Mouse (Mus musculus): ENCODE results near the gene Rft1. TPM values are rescaled to one million over a fixed set of nuclear protein-coding genes. Genes with fewer than 3 reads are reported as not detected.

Rft1 gene
- total RNA-seq (2014; rRNA removed) (12.3 and 12.6 TPM in 2 replicates), polyA plus RNA-seq (2015; fragmentation: Nextera tagmentation; extraction: Ambion mirVana) (9.6 TPM in 2 replicates)

- peak within 1 kb of the TSS; percentile 97 for H3K9ac ChIP-seq (replicated peaks; ENCODE audit: low read length, poor library complexity, severe bottlenecking)
- WGBS = 2% methylated on average over 38 of the region's 38 CpGs
Measured at GRCm38 (mm10) chr14:30653943-30654659, at the start of gene Rft1. TSS of gene Rft1 (plus strand) at chr14:30654360.

DNA sequence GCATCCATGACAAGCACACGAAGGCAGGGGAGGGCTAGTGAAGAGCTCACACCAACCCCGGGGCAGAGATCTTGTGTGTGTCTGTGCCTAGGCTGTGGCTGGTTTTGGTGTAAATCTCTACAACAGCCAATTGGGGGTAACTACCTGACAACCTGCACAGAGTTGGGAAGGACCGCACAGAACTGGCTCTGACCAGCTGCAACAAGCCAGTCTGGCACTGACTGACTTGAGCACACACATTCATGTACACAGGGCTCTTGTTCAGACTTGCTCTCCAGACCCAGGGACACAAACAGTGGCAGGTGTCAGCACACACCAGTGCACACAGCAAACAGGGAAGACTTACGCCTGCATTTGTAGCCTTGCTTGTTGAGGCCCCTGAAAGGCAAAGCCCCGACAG is 47.3 kb upstream of the Rft1 start:
- DNase-seq (ENCODE audit: low spot score) = no peak
- no peaks in the 10 kb centered on the region for H3K9me3 ChIP-seq (ENCODE audit: low read length)
- no peak for ATAC-seq (ENCODE audit: low FRiP score)
- H3K27me3 ChIP-seq (ENCODE audit: insufficient read depth, low read length) = no peaks in the 10 kb centered on the region
- no peak overlapping the region for H3K4me3 ChIP-seq (ENCODE audit: low read depth, low read length)
- no peak overlapping the region for H3K4me2 ChIP-seq (ENCODE audit: low read depth, low read length, poor library complexity, severe bottlenecking)
- H3K27ac ChIP-seq (ENCODE audit: low read depth, low read length) = no peak overlapping the region
- TF ChIP-seq CTCF (IDR thresholded peaks at IDR 0.05) = no peak
- H3K4me1 ChIP-seq (ENCODE audit: insufficient read depth, low read length) = no peaks in the 10 kb centered on the region
- no peaks in the 10 kb centered on the region for H3K36me3 ChIP-seq (ENCODE audit: insufficient read depth, low read length)
- 93% methylated on average over 5 of the region's 5 CpGs for WGBS
- H3K9ac ChIP-seq (replicated peaks; ENCODE audit: low read length, poor library complexity, severe bottlenecking) = no peak overlapping the region

More at GRCm38 (mm10) chr14:30653943-30654659, at the start of gene Rft1:
- Histone ChIP-seq H3K4me2 (ENCODE audit: low read depth, low read length, poor library complexity, severe bottlenecking) (peak within 1 kb of the TSS; percentile 63), H3K4me3 (ENCODE audit: low read depth, low read length) (peak within 1 kb of the TSS; percentile 79), H3K27ac (ENCODE audit: low read depth, low read length) (peak within 1 kb of the TSS; percentile 91), H3K27me3 (ENCODE audit: insufficient read depth, low read length) (no peaks in the 10 kb centered on the region), H3K9me3 (ENCODE audit: low read length) (no peaks in the 10 kb centered on the region), H3K36me3 (ENCODE audit: insufficient read depth, low read length) (no peaks in the 10 kb centered on the region), H3K4me1 (ENCODE audit: insufficient read depth, low read length) (no peaks in the 10 kb centered on the region)
- ATAC-seq (ENCODE audit: low FRiP score) (peak; percentile 91), DNase-seq (ENCODE audit: low spot score) (peak; percentile 96)
- peak; percentile 45 for TF ChIP-seq CTCF (IDR thresholded peaks at IDR 0.05)

DNA sequence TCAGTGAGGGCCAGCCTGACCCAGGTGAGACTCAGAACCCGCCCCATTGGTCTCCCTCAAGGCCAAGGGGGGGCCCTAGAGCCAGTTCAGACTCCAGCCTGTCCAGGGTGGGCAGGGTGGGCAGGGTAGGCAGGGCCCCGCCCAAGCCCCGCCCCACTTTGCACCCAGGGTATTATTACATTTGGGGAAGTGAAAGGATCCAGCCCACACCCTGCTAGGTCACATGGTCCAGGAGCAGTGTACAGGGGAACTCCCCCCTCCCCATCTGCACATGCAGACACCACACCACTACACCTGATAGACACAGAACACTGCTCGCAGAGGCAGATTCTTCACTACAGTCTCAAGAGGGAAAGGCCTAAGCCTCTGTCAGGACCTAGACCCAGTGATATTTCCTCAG is 46.5 kb upstream of the Rft1 start:
- no peaks in the 10 kb centered on the region for H3K9me3 ChIP-seq (ENCODE audit: low read length)
- H3K27ac ChIP-seq (ENCODE audit: low read depth, low read length) = no peak overlapping the region
- no peaks in the 10 kb centered on the region for H3K36me3 ChIP-seq (ENCODE audit: insufficient read depth, low read length)
- no peak overlapping the region for H3K4me2 ChIP-seq (ENCODE audit: low read depth, low read length, poor library complexity, severe bottlenecking)
- TF ChIP-seq CTCF (IDR thresholded peaks at IDR 0.05) = no peak
- H3K27me3 ChIP-seq (ENCODE audit: insufficient read depth, low read length) = no peaks in the 10 kb centered on the region
- WGBS = 79% methylated on average over 4 of the region's 4 CpGs
- H3K4me3 ChIP-seq (ENCODE audit: low read depth, low read length) = no peak overlapping the region
- H3K4me1 ChIP-seq (ENCODE audit: insufficient read depth, low read length) = no peaks in the 10 kb centered on the region
- ATAC-seq (ENCODE audit: low FRiP score) (peak; percentile 31; the same call in 1 of the 2 replicates), DNase-seq (ENCODE audit: low spot score) (no peak)
- H3K9ac ChIP-seq (replicated peaks; ENCODE audit: low read length, poor library complexity, severe bottlenecking) = no peak overlapping the region

DNA sequence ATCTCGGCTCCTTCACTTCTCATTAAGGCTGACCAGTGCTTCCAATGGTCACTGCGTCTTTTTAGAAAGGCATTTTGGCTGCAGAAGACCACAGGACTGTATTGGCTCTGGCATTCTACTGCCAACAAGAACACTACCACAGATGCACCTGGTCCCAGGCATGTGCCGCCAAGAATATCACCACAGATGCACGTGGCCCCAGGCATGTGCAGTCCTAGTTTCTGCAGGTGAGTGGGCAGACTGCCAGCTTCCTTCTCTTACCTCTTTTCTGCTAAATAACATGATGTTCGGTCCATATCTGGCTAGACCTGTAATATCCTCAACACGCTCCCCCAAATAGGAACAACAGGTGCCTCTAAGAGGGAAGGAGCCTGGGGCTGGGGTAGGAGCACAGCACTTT is 46.0 kb upstream of the Rft1 start:
- Histone ChIP-seq H3K9me3 (ENCODE audit: low read length) (no peaks in the 10 kb centered on the region), H3K36me3 (ENCODE audit: insufficient read depth, low read length) (no peaks in the 10 kb centered on the region), H3K27ac (ENCODE audit: low read depth, low read length) (no peak overlapping the region), H3K4me3 (ENCODE audit: low read depth, low read length) (no peak overlapping the region), H3K27me3 (ENCODE audit: insufficient read depth, low read length) (no peaks in the 10 kb centered on the region), H3K4me1 (ENCODE audit: insufficient read depth, low read length) (no peaks in the 10 kb centered on the region), H3K9ac (replicated peaks; ENCODE audit: low read length, poor library complexity, severe bottlenecking) (no peak overlapping the region), H3K4me2 (ENCODE audit: low read depth, low read length, poor library complexity, severe bottlenecking) (no peak overlapping the region)
- no peak for TF ChIP-seq CTCF (IDR thresholded peaks at IDR 0.05)
- WGBS = 90% methylated on average over 6 of the region's 6 CpGs
- no peak for DNase-seq (ENCODE audit: low spot score)
- ATAC-seq (ENCODE audit: low FRiP score) = no peak

GRCm38 (mm10) chr14:30609499-30609898 is 44.7 kb upstream of the Rft1 start:
- no peaks in the 10 kb centered on the region for H3K4me1 ChIP-seq (ENCODE audit: insufficient read depth, low read length)
- H3K36me3 ChIP-seq (ENCODE audit: insufficient read depth, low read length) = no peaks in the 10 kb centered on the region
- H3K27me3 ChIP-seq (ENCODE audit: insufficient read depth, low read length) = no peaks in the 10 kb centered on the region
- no peak for TF ChIP-seq CTCF (IDR thresholded peaks at IDR 0.05)
- H3K4me3 ChIP-seq (ENCODE audit: low read depth, low read length) = no peak overlapping the region
- ATAC-seq (ENCODE audit: low FRiP score) = no peak
- H3K27ac ChIP-seq (ENCODE audit: low read depth, low read length) = no peak overlapping the region
- no peaks in the 10 kb centered on the region for H3K9me3 ChIP-seq (ENCODE audit: low read length)
- no peak overlapping the region for H3K4me2 ChIP-seq (ENCODE audit: low read depth, low read length, poor library complexity, severe bottlenecking)
- no peak for DNase-seq (ENCODE audit: low spot score)
- H3K9ac ChIP-seq (replicated peaks; ENCODE audit: low read length, poor library complexity, severe bottlenecking) = no peak overlapping the region
- 90% methylated on average over 3 of the region's 3 CpGs for WGBS

GRCm38 (mm10) chr14:30610304-30610703 is 43.9 kb upstream of the Rft1 start:
- H3K4me3 ChIP-seq (ENCODE audit: low read depth, low read length) = no peak overlapping the region
- DNase-seq (ENCODE audit: low spot score) = no peak

More at GRCm38 (mm10) chr14:30610304-30610703, 43.9 kb upstream of the Rft1 start:
- TF ChIP-seq CTCF (IDR thresholded peaks at IDR 0.05) = no peak
- ATAC-seq (ENCODE audit: low FRiP score) = no peak
- H3K9me3 ChIP-seq (ENCODE audit: low read length) = no peaks in the 10 kb centered on the region
- H3K27ac ChIP-seq (ENCODE audit: low read depth, low read length) = no peak overlapping the region
- H3K36me3 ChIP-seq (ENCODE audit: insufficient read depth, low read length) = no peaks in the 10 kb centered on the region
- no peak overlapping the region for H3K4me2 ChIP-seq (ENCODE audit: low read depth, low read length, poor library complexity, severe bottlenecking)
- no peak overlapping the region for H3K9ac ChIP-seq (replicated peaks; ENCODE audit: low read length, poor library complexity, severe bottlenecking)
- H3K4me1 ChIP-seq (ENCODE audit: insufficient read depth, low read length) = no peaks in the 10 kb centered on the region
- H3K27me3 ChIP-seq (ENCODE audit: insufficient read depth, low read length) = no peaks in the 10 kb centered on the region
- 77% methylated on average over 2 of the region's 2 CpGs for WGBS
